Mouse (Mus musculus) bone marrow, adult 2 months (tissue): ENCODE results near the gene Gm2163.
"Not testable (repeated sequence)": the region's sequence is repeated elsewhere in the genome, so short reads cannot be mapped to it uniquely, and the experiment has no call there.

Experiments
- CTCF ChIP-seq: fragments of 200-500 bp; IDR thresholded peaks from 2 replicates; pipeline ENCODE4 v1.5.1; 2011; ENCODE audit warnings: low read length, control low read depth; ENCODE audit not compliant: control insufficient read depth, insufficient read depth
- POLR2A ChIP-seq: fragments of 200-500 bp; IDR thresholded peaks from 2 replicates; pipeline ENCODE4 v1.6.1; 2011; ENCODE audit warnings: low read depth, mild to moderate bottlenecking, control low read depth, low read length, borderline replicate concordance; ENCODE audit not compliant: control insufficient read depth

- not testable (repeated sequence) for TF ChIP-seq CTCF, POLR2A
Measured at GRCm38 (mm10) chr4:42466452-42466851, at the start of gene Gm2163.
